Mouse (Mus musculus) kidney, adult 2 months (tissue): ENCODE data around the gene Nutf2-ps1.

Source experiments
- CTCF ChIP-seq: fragments of 200-500 bp; conservative IDR thresholded peaks from 2 replicates; pipeline ENCODE4 v1.5.1; 2011; ENCODE audit warnings: low read depth, mild to moderate bottlenecking, control low read depth, low read length, moderate library complexity, mixed read lengths; ENCODE audit not compliant: insufficient read depth, insufficient read length
- POLR2A ChIP-seq: fragments of 200-500 bp; IDR thresholded peaks from one replicate; pipeline ENCODE4 v1.6.1; 2011; ENCODE audit warnings: low read depth, low read length, control low read depth

GRCm38 (mm10) chr19:53571056-53571455, 17.8 kb downstream of the Nutf2-ps1 start:
- TF ChIP-seq POLR2A (no peak), CTCF (no peak)
